Mouse (Mus musculus) ES-Bruce4 (cell line): ENCODE results near the gene Scml4. TPM values are rescaled to one million over a fixed set of nuclear protein-coding genes. Genes with fewer than 3 reads are reported as not detected.

Source experiments
- H3K27ac ChIP-seq: 2 replicates; pipeline ENCODE4 v1.5.1; 2012; ENCODE audit warnings: low read length, inconsistent platforms; ENCODE audit not compliant: insufficient read depth
- H3K27me3 ChIP-seq: 2 replicates; pipeline ENCODE4 v1.6.1; 2012; ENCODE audit warnings: mild to moderate bottlenecking, low read length, inconsistent platforms; ENCODE audit not compliant: control insufficient read depth, poor library complexity, insufficient read depth, severe bottlenecking
- H3K36me3 ChIP-seq: 2 replicates; pipeline ENCODE4 v1.6.1; 2012; ENCODE audit warnings: inconsistent platforms, mild to moderate bottlenecking, low read length, moderate library complexity; ENCODE audit not compliant: control insufficient read depth, poor library complexity, insufficient read depth, severe bottlenecking
- H3K4me1 ChIP-seq: one replicate; pipeline ENCODE4 v1.8.1; 2011; ENCODE audit warnings: low read length; ENCODE audit not compliant: control insufficient read depth, insufficient read depth
- H3K4me3 ChIP-seq: 2 replicates; pipeline ENCODE4 v1.5.1; 2011; ENCODE audit warnings: low read depth, mild to moderate bottlenecking, low read length
- H3K9ac ChIP-seq: 2 replicates; pipeline ENCODE4 v1.6.1; 2012; ENCODE audit warnings: low read depth, mild to moderate bottlenecking, inconsistent platforms; ENCODE audit not compliant: poor library complexity, severe bottlenecking
- H3K9me3 ChIP-seq: replicated peaks from 2 replicates; pipeline ENCODE4 v1.6.1; 2012; ENCODE audit warnings: mild to moderate bottlenecking, low read length, inconsistent platforms; ENCODE audit not compliant: control insufficient read depth, poor library complexity, insufficient read depth, severe bottlenecking
- CTCF ChIP-seq: IDR thresholded peaks from one replicate; pipeline ENCODE4 v1.8.1; 2011; ENCODE audit warnings: low read depth, low read length
- EP300 ChIP-seq: IDR thresholded peaks from 2 replicates; pipeline ENCODE4 v1.6.1; 2011; ENCODE audit warnings: low read depth, low read length; ENCODE audit not compliant: insufficient read depth
- POLR2A ChIP-seq: IDR thresholded peaks from one replicate; pipeline ENCODE4 v1.8.1; 2011; ENCODE audit warnings: low read length; ENCODE audit not compliant: insufficient read depth
- polyA plus RNA-seq: library from polyadenylated mRNA; stranded (reverse); fragments of >200 nt; gene quantifications from 2 replicates; pipeline ENCODE4 v1.2.4, GENCODE M21; 2011; ENCODE audit warnings: low read depth; ENCODE audit not compliant: missing spikeins, insufficient read depth, insufficient read length

Scml4 gene
- polyA plus RNA-seq, 1 experiment = 0.15 TPM

DNA sequence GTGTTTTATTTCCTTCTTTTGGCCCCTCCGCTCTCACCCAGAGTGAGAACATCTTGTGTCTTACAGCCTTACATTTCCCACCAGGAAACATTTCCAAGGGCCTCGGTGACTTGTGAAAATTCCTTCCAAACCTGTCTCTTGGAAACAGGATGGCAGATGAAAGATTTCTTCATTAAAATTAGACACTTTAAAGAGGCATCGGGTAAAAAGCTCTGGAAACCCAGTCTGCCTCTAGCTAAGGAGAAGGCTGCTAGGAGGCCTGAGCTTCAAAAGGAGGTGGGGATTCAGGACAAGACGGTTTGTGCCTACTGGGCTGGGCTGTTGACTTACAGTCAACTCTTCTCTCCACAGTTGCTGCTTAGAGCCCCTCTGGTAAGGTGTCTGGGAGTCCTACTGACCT, 113.4 kb downstream of the Scml4 start:
- H3K27me3 ChIP-seq = 0 out of 2 replicates have a peak, but pooled peaks cover 2% of the 10 kb centered on the region
- H3K27ac ChIP-seq = no peak overlapping the region
- peaks cover 4% of the 10 kb centered on the region for H3K4me1 ChIP-seq
- H3K9ac ChIP-seq = no peak overlapping the region
- H3K4me3 ChIP-seq = no peak overlapping the region
- H3K36me3 ChIP-seq = no peaks in the 10 kb centered on the region
- TF ChIP-seq EP300 = no peak
- no peak for TF ChIP-seq POLR2A
- TF ChIP-seq CTCF = no peak
- H3K9me3 ChIP-seq = no peaks in the 10 kb centered on the region

DNA sequence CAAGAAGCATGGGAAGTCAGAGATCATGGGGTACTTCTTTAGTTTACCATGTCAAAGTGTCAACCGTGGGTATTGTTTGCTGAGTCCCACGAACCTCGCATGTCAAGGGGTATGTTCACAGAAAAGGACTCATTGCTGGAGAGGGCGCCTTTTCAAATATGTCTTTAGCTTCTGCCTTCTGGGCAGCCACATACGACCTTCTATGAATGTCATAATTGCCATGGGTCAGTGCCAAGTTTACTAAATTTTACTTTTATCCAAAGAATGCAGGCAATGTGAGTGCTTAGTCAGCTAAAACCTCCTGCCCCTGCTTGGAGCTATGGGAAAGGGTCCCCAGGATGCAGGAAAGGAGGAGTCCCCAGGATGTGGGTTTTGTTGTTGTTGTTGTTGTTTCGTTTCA, 116.4 kb downstream of the Scml4 start:
- Histone ChIP-seq H3K4me1 (peaks cover 2% of the 10 kb centered on the region), H3K4me3 (no peak overlapping the region), H3K36me3 (no peaks in the 10 kb centered on the region), H3K27me3 (0 out of 2 replicates have a peak, but pooled peaks cover 2% of the 10 kb centered on the region), H3K27ac (no peak overlapping the region), H3K9ac (no peak overlapping the region), H3K9me3 (no peaks in the 10 kb centered on the region)
- TF ChIP-seq CTCF (no peak), POLR2A (no peak), EP300 (no peak)

DNA sequence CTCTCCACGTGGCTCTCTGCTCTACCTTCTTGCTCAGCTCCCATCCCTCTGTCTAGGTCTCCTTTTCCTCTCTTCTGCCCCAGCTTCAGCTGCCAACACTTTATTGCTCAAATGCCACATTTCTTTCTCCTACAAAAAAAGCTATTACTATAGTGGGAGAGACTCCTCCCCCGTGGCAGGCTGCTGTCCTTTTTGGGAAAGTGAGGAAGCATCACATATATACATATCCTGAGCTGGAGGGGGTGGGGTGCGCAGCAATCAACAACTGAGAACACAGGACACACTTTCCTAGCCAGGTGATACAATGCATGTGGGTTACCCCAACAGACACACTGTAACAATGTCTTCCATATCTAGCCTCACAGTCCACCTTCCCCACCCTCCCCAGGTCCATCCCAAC, 118.2 kb downstream of the Scml4 start:
- H3K4me1 ChIP-seq = peaks cover 2% of the 10 kb centered on the region

GRCm38 (mm10) chr10:42980999-42981757, 121.0 kb downstream of the Scml4 start:
- Histone ChIP-seq H3K9me3 (no peaks in the 10 kb centered on the region), H3K9ac (no peak overlapping the region), H3K4me1 (peaks cover 2% of the 10 kb centered on the region), H3K27ac (no peak overlapping the region), H3K4me3 (no peak overlapping the region), H3K27me3 (peaks cover 2% of the 10 kb centered on the region; the same call in 1 of the 2 replicates), H3K36me3 (no peaks in the 10 kb centered on the region)
- no peak for TF ChIP-seq CTCF

More for the DNA sequence above, 118.2 kb downstream of the Scml4 start:
- peaks cover 4% of the 10 kb centered on the region; the same call in 1 of the 2 replicates for H3K27me3 ChIP-seq
- no peaks in the 10 kb centered on the region for H3K36me3 ChIP-seq
- H3K27ac ChIP-seq = no peak overlapping the region
- no peak overlapping the region for H3K4me3 ChIP-seq
- no peaks in the 10 kb centered on the region for H3K9me3 ChIP-seq
- H3K9ac ChIP-seq = no peak overlapping the region
- TF ChIP-seq CTCF = no peak
- no peak for TF ChIP-seq POLR2A
- TF ChIP-seq EP300 = no peak

DNA sequence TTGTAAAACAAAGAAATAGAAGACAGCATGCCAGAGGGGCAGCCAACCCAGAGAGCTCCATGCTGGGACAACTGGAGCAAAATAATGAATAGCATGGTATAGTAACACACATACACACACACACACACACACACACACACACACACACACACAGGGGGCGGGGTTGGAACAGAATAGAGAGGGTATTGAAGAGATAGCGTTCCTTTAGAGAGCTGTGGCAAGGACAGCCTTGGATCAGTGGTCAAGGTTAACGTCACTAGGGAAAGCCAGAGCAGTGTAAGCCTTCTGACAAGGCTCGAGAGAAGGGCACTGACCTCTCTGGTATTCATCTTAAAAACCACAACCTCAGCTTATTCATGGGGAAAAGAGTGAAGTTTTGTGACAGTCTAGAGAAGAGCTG, 124.7 kb downstream of the Scml4 start:
- H3K27ac ChIP-seq = no peak overlapping the region
- H3K27me3 ChIP-seq = peaks cover 2% of the 10 kb centered on the region; the same call in 1 of the 2 replicates
- TF ChIP-seq POLR2A (no peak), CTCF (no peak), EP300 (no peak)

DNA sequence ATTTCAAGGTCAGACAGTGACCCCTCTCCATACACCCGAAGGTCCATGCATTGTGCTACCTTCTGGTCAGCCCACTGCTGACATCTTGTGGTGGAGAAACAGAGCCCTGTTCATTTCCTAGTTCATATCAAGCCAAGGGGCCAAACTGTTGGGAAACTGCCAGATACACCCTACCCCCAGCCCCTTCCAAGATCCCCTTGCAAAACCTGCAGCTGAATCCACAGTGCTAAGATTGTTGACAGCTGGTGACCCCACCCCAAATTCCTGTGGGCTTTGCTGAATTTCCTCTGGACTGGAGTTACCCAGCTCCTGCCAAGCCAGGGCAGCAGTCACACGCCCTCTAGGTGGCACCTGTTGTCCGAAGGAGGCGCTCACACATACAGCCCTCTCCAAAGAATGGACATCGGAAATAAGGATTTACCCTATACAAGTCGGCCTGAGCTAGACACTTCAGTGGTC, 127.5 kb downstream of the Scml4 start:
- Histone ChIP-seq H3K27ac (no peak overlapping the region), H3K4me1 (no peaks in the 10 kb centered on the region), H3K9me3 (no peaks in the 10 kb centered on the region), H3K36me3 (no peaks in the 10 kb centered on the region), H3K9ac (no peak overlapping the region), H3K4me3 (no peak overlapping the region), H3K27me3 (peaks cover 2% of the 10 kb centered on the region; the same call in 1 of the 2 replicates)
- TF ChIP-seq EP300 = no peak
- peak; percentile 56 for TF ChIP-seq CTCF

More for the DNA sequence above, 124.7 kb downstream of the Scml4 start:
- H3K9me3 ChIP-seq = no peaks in the 10 kb centered on the region
- H3K4me3 ChIP-seq = no peak overlapping the region
- peaks cover 2% of the 10 kb centered on the region for H3K4me1 ChIP-seq
- H3K9ac ChIP-seq = no peak overlapping the region
- H3K36me3 ChIP-seq = no peaks in the 10 kb centered on the region
